Mouse (Mus musculus): ENCODE results near the gene Gulp1. TPM values are rescaled to one million over a fixed set of nuclear protein-coding genes. Genes with fewer than 3 reads are reported as not detected.

The Gulp1 gene
- 1 to 10 TPM; 3.8 to 5.2 TPM for total RNA-seq (2021)
- long read RNA-seq, experiment 1 = 0 reads
- long read RNA-seq, experiment 2, partial matches to known transcripts = 0 of 1 reads
- long read RNA-seq, experiment 2, other reads (novel, unspliced or antisense) = 0 of 1 reads

DNA sequence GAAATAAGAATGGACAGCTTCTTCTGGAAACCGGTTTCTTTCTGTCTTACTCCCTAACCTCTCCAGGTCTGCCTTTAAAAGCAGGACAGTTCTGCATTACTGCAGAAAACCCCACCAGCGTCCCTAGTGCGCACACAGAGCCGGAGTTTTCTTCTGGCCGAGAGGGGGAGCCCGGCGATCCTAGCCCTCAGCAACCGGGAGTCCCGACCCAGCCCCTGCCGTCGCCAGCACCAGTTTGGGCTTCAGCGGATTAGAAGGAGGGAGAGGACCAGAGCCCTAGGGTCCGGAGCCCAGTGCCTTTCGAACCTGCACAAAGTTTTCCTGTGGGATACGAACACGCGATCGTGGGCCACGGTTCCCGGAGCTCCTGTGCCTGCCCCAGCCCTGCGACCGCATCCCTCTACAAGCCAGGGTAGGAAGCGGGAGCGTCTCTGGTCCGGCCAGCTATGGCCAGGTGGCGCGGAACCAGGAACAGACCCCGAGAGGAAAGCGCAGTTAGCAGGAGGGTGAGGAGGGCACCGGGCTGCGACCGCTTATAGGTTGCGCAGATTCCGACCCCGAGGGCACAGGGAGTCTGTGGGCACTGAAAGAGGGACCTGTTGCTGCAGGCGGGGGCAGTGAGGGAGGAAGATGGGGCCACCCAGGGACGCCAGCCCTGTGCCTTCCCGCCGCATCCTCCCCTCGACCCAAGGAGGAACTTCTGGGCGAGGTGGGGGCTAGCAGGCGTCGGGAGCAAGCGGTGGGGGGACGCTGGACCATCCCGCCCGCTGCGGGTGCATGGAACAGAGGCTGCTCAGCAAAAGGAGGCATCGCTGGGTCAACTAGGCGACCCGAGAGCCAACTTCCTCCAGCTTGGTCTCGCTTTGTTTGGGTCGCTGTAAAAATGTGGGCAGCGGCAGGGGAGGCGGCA, at the start of gene Gulp1:
Gene Gulp1, plus strand, starts transcription at position 51 of the 910 bp plus-strand sequence.
- DNase-seq = peak; percentile 72

DNA sequence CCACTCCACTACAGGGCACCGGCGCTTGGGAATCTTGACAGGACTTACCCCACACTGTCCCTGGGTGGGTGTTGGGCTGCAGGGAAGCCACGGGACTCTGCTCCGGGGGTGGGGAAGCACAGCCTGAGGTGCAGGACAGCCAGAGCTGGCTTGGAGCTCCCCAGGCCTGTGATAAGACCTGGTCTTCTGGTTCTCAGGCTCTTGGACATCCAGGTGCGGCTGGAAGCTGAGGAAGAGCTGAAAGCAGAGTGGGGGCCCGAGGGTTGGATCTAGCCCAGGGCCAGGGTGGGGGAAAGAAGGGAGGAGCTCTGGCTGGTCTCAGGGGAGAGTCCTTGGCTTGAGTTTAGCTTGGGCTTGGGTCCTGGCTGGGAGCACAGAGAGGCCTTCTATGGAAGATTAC, 1.1 kb upstream of the Gulp1 start:
- DNase-seq = no peak

DNA sequence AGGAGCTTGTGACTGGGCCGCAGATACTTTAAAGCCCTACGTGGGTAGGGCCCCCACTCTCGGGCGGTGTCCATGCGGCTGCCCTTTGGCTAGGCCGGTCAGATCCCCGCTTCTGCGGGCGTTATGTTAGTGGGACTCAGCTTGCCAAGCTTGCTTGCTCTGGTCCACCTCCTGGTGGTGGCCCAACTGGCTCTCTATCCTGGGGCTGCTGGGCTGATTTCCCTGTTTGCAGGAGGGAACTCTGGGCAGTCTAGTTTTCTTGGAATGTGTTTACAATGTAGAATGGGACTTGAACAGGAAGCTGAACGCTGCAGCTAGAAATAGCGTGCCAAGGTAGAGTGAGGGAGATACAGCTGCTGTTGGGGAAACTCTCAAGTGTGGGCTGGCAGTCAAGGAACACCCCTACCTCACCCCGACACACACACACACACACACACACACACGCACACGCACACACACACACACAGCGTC, 1.1 kb downstream of the Gulp1 start:
- DNase-seq = peak; percentile 74

DNA sequence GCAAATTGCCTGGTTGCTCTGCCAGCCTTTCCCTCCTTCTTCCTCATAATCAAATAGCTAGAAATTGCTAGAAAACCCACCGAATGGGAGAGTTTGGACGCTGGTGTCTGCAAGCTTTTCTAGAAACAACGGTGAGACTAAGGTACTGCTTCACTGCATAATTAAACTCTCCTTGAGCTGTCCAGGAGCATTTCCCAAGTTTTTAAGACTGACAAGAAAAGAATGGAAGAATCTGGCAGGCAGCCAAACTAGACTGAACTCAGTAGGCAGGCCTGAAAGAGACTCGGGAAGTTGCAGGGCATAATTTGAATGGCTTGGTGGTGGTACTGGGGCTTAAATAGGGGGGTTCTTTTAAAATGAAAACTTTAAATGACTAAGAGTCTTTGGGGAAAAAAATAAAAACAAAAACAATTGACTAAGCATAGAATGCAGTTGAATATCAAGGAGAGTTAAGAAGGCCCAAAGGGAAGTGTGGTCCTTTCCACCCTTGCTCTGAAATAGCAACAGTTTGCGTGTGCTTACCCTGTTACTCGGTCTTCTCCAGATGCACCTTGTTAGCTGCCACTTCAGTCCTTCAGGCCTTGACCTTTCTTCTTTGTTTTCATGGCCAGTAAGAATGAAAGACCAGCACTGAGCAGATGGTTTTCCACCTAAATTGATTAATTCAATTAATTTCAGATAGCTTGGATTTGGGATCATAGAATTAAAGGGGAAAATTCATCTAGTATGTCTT, 2.0 kb downstream of the Gulp1 start:
- DNase-seq = no peak

DNA sequence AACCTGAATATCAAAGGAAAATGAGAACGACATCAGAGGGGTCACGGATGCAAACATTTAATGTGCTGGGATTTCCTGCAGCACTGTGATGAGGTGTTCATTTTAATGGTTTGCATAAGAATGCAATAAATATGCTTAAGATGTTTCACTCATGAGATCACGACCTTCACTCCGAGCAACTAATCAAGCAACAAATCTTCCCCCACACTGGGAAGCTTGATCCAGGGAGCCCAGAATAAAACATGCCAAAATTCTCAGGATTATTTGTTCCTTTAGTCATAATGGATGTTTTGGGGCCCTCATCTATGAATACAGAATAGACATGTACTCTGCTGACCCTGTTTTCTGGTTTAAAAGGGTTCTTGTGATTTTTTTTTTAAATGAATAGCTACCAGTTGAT, 16.1 kb downstream of the Gulp1 start:
- no peak for DNase-seq

DNA sequence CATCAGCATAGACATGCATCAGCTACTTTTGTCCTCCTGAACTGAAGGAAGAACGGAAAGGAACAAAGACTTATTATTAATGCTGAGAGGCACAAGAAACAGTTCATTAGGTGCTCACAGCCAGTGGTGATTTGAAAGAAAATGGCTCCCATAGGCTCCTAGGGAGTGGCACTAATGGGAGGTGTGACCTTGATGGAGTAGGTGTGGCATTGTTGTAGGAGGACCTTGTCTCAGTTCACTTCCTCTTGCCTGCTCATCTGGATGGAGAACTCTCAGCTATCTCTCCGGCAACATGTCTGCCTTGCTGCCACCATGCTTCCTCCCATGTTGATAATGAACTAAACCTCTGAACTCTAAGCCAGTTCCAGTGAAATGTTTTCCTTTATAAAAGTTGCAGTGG, 17.0 kb downstream of the Gulp1 start:
- no peak for DNase-seq

DNA sequence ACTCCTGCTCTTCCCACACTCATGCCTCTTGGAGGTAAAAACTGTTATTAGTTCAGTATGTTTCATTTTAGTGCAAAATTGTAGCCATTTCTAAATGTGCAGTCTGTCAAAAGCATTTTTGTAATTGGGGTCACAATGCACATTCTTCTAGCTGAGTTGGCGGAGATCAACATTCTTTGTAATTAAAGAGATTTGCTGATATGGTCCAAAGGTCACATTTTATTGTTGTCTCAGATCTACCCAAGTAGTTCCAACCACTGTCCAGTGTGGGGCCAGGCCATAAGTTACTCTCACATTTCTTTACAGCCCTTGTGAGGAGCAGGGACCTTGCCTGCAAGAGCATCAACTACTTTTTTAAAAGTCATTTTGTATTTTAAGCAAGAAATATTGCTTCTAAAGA, 24.7 kb downstream of the Gulp1 start:
- no peak for DNase-seq

DNA sequence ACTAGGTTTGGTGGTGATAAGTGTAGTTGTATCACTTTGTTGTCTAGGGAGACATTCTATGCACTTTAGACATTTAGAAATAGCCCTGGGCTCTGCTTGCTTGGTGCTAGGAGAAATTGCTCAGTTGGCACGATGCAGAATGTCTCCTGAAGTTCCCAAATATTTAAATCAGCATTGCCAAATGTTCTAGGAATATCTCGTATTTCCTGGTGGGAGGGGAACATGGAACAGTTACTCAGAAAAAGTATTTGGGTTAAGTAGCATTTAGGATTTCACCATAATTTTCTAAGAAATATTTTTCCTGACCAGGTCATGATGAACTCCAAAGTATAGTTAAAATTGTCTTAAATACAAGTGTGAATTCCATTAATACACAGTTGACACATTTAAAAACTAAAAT, 25.3 kb downstream of the Gulp1 start:
- DNase-seq = no peak

DNA sequence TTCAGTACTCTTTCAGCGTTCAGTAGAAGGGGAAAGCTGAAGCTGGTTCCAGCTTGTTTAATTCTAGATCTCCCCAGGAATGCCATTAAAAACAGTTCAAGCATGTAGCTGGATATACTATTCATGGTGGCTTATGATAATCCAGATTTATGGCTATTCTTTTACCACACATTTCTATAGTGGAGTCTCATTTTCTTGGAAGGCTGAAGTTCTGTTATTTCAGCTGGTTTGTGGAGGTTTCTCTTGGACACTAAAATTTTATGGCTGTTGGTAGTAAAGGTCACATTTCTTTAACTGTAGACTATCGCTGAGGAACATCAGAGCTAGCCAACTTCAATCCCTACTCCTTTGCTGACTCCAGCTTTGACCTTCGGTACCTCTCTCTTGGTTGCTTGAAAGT, 29.1 kb downstream of the Gulp1 start:
- DNase-seq = no peak

DNA sequence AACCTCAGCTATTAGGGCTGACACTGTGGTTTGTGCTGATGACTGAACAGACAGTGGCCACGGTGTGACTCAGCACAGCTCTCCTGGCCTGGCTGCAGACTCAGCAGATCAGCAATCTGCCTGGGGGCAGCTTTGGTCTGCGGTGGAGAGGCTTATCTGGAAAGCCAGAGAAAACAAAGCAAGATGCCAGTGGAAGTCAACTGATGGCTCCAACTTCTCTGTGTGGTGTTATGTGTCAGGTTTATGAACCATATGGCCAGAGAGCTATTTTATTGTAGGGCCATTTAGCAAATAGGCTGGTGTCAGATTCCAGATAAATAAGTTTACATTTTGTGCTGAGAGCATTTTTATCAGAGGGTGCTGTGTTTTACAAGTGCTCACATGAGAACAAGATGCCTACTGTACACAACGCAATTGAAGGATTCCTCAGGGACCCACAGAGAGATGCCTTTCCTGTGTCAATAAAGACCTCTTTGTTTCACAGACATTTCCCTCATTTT, 33.6 kb downstream of the Gulp1 start:
- DNase-seq = no peak

DNA sequence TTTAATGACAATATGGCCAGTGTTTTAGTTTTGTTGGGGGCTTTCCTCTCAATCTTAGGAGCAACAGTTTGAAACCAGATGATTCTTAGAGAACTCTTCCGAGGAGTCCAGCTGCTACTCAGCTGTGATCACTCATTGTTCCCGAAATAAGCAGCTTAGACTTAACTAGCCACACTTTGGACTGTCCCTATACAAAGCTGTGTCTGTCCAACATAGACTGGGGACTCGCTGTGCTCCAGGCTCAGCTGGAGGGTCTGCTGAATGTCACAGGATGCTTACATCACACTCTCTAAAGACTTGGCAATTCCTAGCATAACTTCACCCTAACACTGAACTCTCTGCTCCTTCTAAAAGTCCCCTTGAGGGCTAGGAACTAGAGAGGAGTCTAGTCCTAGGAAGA, 40.4 kb downstream of the Gulp1 start:
- no peak for DNase-seq

DNA sequence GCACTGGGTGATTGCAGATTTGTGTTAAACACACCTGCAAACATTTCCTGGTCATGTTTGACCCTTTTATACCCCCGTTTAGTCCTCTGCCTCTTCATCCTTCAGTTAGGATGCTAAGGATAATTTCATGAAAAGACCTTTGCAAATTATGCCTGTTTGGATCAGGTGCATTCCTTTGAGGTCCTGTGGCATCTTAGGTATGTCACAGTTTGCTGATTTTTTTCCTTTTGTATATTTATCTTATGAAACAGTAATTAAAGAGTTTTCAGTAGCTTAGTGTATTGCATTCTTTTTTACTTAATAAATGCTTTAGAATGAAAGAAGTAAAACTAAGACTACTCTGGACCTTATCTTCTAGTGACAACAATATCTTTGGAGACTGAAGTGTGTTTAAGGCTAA, 41.8 kb downstream of the Gulp1 start:
- DNase-seq = no peak

DNA sequence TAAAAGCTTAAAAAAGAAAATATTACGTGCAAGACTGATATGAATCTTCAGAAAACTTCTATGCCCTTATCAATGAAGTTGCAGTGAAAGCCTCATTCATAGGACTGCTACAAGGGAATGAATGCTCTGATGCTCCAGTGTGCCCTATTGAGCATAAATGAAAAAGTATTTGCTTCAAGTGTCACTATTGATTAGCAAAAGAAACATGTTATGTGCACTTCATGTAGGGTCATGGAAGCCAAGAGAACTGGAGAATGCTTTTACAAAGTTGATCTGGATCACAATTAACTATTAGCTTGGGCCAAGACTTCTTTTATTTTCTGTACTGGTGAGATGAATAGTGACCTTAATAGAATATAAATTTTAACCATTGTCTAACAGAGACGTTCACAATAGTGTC, 47.0 kb downstream of the Gulp1 start:
- no peak for DNase-seq

DNA sequence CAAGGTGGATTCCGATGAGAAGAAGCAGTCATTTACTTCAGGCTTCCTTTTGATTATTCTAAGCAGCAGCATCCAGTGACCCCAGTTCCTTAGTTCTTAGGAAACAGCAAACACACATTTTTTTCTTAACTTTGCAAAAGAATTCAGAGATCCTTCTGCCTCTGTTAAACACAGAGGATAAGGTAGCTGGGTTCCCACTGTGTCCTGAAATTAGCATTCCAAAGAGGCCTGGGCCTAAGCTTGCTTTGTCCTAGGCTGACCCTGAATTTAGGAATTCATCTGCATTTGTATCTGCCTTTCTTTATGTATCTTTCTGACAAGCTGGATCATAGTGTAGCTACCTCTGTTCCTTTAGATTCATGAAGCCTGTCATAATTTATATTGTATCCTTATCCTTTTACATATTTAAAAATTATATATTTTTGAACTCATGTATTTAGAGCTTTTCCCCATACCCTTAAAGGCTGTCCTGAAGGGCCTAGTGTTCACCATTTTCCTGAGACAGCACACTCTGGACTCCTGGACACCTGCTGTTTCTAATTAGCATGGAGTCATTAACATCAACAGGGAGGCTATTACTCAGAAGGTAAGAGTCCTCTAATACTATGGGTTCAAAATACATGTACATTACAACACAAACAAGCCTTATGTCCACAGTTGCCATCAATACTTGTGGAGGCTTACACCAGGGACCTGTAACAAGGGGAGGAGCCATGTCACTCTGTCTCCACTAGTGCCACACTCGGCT, 62.2 kb downstream of the Gulp1 start:
- no peak for DNase-seq

DNA sequence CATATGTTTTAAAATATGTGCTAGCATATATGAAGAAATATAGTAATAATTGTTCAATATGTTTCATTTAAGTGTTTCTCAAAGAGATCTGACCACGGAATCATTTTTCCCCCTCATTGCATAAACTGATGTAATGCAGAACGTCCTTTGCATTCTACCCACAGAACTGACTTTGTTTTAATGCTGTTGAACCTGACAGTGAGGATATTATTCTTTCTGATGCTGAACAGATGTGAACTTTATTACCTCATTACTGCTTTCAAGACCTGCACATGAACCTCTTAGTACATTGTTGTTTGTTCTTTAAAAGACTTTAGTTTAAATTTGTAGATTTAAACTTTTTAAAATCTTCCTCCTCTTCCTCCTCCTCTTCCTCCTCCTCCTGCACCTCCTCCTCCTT, 67.4 kb downstream of the Gulp1 start:
- no peak for DNase-seq

DNA sequence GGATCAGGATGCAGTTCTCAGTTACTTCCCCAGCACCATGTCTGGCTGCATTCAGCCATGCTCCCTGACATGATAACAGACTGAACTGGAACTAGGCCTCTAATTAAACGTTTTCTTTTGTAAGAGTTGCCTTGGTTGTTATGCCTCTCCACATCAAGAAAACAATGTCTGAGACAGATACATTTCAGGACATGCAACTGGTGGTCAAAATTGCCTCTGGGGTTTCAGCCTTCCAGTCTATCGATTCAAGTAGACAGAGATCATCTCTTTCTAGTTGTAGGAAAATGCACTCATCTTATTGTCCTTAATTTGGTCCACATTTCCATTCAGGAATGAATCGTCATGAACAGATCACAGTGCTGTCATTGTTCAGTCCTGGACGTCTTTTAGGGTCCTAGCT, 83.2 kb downstream of the Gulp1 start:
- DNase-seq = no peak

DNA sequence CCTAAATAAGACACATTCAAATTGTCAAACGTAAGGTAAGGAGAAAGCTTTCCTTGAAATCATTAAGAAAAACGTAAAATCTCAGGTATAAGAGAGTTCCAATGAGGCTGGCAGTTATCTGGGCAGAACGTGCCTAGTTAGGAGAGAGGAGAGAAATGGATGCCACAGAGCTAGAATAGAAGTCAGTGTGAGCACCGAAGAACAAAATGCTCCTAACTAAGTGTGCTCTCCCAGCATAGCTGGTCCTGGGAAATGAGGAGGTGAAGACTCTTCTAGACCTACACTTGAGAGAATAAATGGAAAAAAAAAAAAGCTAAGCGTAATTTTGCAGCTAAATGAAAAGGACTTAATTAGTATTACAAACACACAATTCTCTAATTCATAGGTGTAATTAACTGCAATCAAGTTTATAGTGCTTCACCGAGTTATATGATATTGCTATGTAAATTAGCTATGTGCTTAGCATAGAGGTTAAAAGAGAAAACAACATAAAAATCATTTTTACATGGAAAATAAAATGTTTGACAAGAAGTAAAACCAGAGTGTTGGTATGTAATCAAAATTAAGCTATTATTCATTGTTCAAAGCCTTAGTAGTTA, 94.5 kb downstream of the Gulp1 start:
- DNase-seq = no peak

DNA sequence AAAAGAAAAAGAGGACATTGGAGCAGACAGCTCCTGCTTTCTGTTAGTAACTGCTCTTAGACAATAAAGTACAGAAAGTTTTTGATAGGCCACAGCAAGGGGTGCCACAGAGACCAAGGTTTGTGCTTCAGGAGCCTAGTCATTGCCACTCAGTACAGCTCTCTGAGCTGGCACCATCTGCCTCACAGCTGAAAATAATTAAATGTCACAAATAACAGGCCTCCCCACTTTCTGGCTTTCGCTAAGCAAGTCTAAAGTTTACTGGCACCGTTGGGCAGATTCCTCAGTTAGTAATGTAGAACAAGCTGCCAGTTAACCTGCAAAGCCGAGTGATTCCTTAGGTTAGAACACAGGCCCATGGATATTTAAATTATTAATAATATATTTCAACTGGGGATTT, 127.7 kb downstream of the Gulp1 start:
- DNase-seq = peak; percentile 9

DNA sequence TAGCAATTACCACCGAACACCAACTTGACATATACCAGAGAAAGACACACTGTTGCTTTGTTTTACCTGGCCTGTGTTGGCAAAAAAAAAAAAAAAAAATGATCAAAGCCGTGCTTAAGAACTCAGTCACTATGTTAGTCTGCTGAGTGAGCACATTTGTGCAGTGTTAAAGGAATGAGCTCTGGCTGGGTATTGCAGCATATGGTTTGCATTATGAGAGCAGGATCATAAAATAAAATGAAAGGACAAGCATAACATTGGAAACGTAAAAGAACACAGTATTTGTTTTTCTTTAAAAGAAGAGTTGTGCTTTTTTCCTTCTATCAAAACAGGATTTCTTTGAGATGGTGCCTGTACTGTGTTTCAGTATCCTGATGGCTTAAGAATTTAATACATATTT, 128.1 kb downstream of the Gulp1 start:
- no peak for DNase-seq

DNA sequence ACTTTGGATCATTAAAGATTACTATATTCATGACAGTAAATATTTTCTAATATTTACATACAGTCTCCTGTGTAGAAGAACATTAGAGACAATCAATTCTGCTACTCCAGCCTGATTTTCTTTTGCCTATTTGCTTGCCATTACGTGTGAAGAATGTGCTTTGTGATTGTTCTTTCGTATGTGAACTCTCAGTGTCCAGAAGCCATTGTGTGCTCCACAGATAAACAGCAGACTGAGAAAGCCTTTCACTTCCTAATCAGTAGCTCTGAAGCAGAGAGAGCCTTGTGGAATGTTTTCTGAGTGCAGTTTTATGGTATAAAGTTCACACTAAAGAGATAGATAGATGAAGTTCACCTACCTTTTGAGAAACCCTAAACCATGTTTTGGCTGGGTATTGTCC, 131.2 kb downstream of the Gulp1 start:
- DNase-seq = no peak

DNA sequence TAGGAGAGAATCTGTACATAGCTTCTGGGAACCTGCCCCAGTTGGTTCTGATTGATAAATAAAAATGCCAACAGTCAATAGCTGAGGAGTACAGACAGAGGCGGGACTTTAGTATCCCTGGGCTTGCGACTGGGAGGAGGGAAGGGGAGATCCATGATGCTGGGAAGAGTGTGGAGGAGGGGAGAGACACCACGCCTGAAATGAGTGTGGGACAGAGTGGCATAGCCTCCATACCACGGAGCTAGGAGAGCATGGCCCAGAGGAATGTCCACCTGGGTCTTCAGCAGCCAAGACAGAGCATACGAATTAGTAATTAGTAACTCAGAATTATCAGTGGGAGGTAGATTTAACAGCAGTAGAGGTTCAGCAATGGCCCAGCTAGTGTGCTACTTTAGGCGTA, 132.4 kb downstream of the Gulp1 start:
- DNase-seq = no peak

Measured in gastrocnemius, postnatal 25 days (tissue).